Mouse (Mus musculus): ENCODE measurements around the gene Tbx20. TPM values are rescaled to one million over a fixed set of nuclear protein-coding genes. Genes with fewer than 3 reads are reported as not detected.

Tbx20 gene
- polyA plus RNA-seq (2012; rRNA removed) = not detected in 2 replicates

DNA sequence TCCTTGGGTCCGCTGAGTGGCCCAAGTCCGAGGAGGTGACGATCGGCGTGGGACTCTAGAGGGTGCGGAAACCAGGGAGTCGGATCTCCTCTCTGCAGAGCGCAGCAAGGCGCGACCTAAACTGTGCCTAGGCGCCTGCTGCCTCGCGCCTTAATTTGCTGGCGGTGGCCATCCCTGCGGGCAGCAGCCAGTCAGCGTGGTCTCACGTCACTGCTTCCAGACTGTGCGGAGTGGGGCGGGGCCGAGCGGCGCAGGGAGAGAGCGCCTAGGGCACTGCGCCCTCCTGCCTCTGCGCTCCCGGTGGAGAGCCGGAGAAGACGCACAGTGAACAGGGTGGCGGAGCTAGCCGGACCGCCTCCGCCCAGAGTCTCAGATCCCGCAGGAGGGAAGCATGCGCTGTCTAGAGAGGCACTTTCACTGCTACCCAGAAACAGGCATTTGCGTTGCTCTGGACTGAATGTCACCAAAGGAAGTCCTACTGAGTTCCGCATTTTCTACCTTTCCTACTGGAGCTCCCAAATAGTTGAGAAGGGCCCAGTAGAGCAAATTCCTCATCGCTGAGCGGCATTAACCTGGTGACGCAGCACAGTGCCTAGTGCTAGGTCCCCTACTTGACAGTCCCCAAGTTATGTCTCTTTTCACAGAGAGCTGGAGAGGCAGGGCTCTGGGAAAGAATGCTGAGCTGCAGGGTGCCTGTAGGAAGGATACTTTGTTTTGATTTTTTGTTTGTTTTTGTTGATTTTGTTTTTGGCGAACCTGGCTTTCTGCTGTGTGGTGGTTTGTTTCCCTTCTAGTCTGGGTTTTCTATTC is at the start of gene Tbx20:
Gene Tbx20, minus strand, starts transcription at position 144 of the 810 bp plus-strand sequence.
- no peak for DNase-seq (ENCODE audit: low read depth)

DNA sequence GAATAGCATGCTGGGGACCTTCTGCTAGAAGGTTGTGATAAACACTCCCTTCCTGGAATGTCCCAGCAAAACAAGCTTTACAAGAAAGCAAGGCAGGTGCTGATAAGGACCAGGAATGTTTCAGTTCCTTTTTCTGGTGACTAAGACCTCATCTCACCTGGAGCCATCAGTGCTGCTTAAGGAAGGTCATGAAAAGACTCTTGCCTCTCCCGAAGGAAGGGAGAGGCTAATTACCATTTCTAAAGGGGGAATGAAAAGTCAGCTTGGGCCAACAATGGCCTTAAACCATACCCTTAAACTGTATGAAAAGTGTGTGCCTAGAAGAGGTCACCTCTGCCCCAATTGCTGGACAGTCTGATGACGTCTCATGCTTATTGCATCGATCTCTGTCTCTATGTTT is 44.4 kb upstream of the Tbx20 start:
- DNase-seq (ENCODE audit: low read depth) = no peak

DNA sequence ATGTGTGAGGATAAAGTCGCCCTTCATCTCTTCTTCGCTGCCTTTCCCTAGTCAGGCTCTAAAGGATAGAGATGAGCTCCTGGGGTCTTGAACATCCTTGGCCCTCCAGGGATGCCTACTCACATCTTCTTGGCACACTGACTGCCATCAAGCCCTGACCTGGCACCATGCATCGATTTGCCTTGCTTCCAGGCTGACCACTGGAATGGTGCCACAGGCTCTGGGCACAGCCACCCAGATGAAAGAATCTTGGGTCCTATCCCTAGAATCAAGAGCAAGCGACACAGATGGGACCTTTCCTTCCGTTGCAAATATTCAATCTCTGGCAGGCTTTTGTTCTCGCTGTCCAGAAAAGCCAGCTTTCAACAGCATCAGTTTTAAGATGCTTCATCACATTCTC is 38.4 kb upstream of the Tbx20 start:
- DNase-seq (ENCODE audit: low read depth) = no peak

DNA sequence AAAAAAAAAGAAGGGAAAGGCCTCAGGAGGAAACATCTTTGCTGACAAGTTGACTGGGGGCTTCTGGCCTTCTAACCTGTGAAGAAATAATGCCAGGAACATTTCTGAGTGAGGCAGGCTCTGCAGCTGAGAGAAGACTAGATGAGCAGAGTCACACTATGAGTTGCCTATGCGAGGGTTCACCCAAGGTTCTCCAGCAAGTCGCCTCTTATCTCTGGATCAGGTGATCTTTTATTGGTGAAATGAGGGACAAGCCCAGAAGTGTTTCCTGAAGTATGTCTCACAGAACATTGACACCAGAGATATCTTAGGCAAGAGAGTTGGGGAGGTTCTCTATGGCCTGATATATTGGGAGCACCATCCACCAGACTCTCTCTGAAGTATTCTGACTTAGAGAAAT is 18.0 kb upstream of the Tbx20 start:
- DNase-seq (ENCODE audit: low read depth) = no peak

DNA sequence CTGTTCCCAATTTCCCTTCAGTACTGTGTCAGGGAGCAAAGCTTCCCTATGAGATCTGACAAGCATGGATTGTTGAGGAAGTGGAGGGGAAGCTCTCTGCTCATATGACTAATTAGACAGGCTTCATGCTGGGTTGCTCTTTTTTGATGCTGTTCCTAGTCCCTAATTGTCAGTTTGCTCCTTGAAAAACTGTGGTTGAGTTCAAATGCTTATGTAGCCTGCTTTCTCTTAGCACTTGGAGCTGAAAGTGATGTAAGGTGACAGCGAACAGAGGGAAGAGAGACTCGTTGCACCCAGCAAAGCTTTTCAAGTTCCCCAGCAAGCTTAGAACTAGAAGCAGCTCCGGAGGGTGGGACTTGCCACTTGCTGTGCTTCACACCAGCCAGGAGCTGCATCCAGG is 15.3 kb upstream of the Tbx20 start:
- no peak for DNase-seq (ENCODE audit: low read depth)

DNA sequence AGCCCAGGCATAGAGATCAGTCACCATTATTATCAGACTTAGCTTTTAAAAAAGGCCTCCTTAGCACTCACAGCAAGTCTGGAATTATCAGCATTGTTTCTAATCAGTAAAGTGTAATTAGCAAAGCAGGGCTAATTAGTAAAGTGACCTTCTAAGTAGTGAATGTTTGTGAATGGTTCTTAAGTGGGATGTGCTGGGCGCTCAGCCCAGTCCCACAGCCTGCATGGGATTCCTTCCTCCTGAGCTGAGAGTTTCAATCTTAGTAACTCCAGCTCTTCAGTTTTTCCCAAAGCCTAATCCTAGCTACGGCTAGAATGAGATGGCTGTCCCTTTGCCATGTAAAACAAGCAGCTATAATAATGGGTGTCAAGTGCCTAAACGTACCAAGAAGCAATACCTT is 8.2 kb upstream of the Tbx20 start:
- DNase-seq (ENCODE audit: low read depth) = no peak

DNA sequence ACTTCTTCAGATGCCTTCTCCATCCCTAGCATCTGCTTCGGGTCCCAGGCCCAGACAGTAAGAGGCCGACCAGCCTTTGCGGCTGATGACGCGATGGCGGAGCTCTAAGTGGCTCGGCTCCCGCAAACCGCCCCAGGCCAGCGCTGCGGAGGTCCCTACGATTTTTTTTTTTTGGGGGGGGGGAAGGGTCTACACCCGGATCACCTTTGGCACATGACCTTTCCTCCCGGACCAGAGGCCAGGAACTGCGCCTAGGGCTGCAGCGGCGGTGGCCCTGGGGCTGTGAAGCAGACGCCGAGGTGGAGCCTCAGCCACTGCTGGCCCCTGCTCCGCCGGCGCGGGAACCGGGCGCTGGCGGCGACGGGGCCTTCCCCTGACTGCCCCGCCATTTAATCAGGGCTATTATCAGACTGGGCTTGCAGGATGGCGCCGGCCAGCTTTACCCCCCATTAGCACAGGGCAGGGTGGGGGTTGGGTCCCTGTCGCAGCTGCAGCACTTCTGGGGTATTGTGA is 6.9 kb upstream of the Tbx20 start:
- DNase-seq (ENCODE audit: low read depth) = no peak

DNA sequence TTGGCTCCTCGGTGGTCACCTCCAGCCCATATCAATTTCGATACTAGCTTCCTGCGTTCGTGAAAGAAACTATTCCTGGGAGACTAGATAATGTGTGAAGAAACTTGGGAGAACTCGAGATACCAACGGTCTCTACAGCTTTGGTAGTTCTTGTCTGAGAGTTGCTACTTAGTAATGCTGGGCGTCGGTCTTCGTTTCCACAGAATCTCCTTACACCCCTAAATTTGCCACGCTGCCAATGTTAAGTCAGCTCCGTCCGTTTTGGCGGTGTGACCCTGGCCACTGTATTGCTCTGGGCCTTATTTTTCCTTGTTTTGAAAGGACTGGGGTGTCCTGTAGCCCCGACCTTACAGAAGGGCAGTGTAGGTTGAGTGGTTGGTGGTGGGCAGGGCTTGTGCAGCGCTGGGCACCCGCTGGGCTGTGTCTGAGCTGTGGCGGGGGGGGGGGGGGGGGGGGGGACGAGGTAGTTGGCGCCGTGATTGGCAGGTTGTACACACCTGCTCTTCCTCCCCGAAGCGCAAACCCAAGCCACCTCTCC is 6.4 kb upstream of the Tbx20 start:
- DNase-seq (ENCODE audit: low read depth) = no peak

DNA sequence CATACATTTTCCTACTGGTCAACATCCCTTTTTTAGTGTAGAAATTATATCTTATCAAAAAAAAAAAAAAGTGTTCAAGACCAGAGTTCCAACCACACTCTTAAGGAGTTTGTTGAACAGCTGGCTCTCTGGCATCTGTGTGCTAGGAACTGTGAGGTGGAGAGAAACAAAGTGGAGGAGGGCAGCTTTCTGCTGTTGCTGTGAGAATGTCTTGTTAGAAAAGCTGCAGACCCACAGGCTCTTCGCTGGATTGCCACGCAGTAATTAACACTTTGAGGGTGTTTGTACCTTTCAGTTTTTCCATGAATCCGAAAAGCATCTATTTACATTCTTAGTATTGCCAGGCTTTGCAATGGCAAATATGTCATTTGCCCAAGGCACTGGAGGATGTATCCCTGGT is 5.9 kb upstream of the Tbx20 start:
- DNase-seq (ENCODE audit: low read depth) = no peak

DNA sequence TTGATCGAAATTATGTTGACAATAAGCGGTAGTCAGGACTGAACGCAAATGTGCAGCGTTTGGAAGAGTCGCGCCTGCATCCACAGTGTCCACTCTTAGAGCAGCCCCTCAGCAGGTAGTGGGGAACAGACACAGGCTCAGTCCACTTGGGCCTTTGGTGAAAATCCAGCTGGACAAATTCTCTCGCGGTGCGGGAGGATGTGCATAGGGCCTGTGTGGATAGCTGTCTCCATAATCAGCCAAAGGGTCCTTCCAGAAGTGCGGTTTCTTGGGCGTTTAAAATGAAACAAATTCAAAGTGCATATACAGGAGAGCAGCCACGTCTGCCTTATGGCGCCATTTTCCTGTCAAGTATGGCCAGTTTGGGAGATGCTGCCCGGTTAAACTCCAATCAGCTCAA is 4.5 kb upstream of the Tbx20 start:
- DNase-seq (ENCODE audit: low read depth) = no peak

DNA sequence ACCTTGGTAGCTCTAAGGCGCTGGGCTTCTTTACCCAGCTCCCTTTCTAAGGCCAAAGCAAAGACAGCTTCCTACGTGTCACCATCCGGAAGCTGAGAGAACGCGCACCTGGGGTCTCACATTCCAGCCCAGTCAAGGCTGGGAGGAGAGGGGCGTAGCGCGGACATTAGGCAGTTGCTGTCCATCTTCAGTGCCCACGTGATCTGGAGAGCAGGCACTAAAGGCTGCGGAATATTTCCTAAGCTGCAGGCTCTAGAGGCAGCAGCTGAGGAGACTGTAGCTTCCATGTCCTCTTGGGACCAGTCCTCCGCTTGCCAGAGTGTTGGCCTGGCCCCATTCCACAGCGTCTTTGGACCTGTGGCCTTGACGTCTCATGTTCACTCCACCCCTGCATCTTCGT is 3.9 kb upstream of the Tbx20 start:
- no peak for DNase-seq (ENCODE audit: low read depth)

DNA sequence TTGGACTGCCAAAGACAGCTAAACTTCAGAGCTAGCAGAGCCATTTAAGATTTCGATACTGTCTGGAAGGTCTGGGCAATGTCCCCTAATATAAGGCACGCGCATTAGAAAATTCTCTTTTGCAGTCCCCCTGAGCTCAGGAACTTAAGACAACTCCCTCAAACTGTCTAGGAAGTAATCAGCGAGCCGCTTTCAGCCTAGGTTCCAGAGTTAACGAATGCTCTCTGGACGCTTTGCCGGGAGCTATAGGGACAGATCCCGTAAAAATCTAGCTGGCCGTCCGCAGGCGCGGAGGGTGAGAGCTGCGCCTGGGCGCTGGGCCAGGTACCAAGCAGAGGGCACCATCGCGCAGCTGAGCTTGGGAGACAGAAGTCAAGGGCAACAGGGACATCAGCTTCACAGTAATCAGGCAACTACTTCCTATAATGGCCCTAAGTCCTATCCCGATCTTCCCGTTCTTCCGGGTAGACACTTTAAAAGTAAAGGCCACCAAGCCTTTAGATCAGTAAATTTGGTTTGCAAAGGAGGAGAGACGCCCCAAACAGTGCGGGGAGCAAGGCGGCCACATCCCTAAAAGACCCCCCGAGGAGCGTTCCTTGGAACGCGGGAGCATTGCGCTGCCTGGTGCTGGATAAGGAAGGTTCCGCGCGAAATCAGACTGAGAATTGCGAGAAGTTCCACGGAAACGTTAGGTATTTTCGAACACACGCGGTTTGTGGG is 3.2 kb upstream of the Tbx20 start:
- DNase-seq (ENCODE audit: low read depth) = no peak

DNA sequence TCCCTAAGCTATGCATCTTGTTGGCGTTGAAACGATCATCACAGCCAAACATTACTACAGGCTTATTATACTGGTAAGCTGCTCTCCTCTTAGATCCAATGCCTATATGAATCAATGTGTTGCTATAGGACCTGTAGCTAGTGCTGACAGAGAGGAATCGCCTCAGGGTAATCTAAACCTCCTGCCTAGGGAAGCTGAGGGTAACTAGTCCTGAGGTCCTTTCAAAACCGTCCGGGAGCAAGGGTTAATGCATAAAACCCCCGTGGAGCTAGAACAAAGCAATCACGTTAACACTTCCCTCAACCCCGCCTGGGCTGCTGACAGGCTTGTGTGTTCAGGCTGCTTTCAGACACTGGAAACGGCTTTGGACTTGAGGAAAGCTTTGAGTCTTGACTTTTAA is 2.4 kb upstream of the Tbx20 start:
- DNase-seq (ENCODE audit: low read depth) = no peak

DNA sequence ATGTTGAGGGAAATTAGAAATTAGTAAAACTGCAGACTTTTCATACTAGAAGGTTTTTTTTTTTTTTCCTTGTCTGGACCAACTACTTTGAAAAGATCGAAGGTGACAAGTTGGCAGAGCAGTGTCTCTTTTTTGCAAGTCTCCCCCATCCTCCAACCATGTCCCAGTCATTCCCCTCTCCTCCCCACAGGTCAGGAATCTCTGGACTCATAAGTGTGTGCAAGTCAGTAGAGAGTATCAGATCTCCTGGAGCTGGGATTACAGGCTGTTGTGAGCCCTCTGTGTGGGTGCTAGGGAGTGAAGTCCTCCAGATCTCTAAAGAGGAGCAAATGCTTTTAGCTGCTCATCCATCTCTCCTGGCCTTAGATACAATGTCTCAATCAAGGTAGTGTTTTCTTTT is 1.5 kb upstream of the Tbx20 start:
- DNase-seq (ENCODE audit: low read depth) = no peak

DNA sequence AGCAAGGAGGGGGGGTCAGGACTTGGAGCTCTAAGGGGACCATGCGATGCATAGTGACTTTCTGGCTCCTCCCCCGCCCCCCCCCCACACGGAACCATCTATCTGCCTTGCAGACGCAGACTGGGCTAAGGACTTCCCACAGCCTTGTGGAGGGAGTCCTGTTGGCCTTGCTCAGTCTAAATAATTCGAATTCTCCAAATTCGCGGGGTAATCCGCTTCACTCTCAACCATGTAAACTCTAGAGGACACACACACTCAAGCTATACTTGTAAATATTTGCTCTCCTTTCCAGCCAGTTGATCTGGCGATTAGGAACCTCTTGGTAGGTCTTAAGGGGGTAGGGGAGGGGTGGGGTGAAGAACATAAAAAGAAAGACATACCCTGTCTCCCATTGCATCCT is 898 bp upstream of the Tbx20 start:
- no peak for DNase-seq (ENCODE audit: low read depth)

DNA sequence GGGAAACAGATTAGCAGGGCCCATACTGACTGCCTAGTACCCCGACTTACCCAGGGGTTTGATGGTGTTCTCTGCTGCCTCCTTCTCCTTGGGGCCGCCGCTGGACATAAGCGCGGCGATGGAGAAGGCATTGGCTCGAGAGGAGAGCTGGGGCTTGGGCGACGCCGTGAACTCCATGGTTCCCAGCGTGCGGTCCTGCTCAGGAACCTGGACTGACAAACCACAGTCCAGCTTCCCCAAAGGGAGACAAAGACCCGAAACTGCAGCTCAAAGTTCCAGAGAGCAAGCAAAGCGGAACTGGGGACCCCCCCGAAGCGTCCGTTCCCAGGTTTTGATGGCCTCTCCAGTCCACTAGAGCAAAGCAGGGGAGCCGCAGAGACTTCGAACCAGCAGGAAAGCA is 434 bp downstream of the Tbx20 start:
- no peak for DNase-seq (ENCODE audit: low read depth)

DNA sequence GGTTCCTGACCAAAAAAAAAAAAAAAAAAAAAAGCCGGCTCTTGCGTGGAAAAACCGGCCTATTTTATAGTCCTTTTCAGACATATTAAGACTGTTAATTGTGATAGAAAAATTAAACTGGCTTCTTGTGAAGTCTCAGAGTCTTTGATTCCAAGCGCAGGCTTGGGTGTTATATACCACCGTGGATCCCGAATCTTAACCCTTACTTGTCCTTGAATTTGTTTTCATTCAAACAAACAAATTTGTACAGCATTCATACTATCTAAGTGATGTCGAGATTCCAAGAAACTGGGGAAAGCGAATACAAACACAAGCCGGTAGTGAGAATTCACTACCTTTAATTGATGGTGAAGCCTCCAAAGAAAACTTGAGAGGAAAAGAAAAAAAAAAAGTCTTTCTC is 932 bp downstream of the Tbx20 start:
- no peak for DNase-seq (ENCODE audit: low read depth)

DNA sequence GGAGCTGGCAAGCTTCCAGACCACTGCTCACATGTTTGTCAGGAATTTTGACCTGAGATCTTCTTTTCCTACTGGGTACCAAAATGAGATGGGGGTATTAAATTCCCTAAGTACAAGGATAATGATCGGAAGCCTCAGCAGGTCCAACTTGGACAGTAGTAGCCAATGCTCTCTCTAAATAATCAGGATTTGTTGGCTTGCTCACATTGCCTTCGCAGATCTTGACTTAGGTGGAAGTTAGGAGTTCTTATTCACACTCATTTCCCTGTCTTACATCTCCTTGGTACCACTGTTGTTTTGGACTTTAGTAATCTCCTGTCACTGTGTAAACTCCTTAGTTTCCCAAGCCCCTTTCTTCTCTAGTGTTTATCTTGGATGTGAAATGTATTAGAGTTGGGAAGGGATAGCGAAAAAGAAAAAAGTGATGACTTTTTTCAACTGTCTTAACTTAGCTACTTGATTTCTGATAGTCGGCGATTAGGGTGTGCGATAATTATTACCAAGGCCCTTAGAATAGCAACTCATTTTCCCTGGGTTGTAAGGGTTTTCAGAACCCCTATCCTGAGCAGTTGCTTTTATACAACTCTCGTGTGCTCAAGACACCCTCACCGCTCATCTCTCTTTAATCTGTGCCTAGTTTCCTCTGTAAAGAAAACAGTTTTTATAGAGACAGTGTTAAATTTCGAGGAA is 1.5 kb downstream of the Tbx20 start:
- no peak for DNase-seq (ENCODE audit: low read depth)

DNA sequence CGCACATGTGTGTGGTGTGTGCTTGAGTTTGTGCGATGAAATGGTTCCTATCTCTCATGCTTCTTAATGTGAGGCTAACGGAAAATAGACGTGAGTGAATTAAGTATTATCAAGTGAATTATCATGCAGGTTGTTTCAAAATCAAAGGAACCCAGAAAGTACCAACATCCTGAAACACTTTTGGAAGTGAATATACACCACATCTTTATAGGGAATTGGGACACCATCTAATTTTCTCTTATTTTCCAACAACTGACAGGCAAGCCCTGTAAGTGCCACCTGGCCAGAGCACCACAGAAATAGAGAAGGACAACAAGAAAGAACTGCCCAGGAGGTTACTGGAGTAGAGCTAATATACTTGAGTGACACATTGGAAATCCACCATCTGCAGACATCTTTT is 2.4 kb downstream of the Tbx20 start:
- no peak for DNase-seq (ENCODE audit: low read depth)

DNA sequence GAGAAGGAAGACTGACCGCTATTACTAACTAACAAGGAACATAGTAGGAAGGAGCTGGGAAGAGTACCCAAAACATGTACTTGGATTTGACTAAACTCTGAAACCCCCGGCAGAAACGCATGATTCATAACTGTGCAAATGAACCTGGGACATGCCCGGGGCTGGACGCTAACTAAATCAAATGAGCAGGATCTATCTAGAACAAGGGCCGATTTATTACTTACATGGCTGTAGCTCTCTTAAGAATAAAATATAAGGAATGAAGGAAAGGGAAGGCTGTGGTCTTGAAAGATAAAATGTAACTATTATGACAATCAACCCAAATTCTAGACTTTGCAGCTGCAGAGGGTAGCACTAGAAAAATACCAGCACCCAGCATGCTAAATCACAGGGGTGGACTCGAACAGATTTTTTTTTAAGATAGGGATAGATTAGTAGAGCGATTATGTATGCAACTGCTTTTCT is 3.1 kb downstream of the Tbx20 start:
- DNase-seq (ENCODE audit: low read depth) = no peak

DNA sequence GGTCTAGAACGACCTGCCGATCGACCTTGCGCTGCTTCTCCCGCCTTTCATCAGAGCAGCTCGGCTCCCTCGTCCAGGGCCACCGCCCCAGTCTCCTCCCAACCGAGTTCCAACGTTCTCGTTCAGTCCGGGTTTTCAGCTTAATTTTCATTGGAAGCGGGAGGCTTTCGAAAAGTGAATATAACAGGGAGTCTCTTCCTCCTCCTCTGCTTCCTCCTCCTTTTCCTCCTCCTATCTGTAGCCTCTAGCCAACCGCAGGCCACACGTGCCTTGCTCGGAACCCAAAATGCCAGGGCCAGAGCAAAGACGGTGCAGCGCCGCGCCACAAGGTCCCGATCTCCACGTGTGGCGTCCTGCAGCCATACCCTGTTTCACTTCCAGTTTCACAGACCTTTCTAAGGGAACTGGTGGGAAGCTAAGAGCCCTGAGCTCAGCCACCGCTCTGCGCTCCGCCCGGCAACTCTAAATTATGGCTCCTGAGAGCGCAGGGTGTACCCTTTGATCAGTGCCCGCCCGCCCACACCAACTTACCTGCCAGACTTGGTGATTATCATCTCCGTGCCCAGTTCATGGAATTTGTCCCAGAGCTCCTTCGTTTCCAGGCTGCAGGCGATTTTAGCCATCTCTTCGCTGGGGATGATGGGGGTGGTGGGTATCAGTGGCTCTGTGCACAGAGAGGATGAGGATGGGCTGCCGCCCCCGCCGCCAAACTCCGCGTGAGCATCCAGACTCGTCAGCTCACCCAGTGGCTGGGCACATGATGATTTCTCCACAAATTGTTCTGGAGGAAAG is 3.8 kb downstream of the Tbx20 start:
- DNase-seq (ENCODE audit: low read depth) = no peak
